In the genomic region with DNA sequence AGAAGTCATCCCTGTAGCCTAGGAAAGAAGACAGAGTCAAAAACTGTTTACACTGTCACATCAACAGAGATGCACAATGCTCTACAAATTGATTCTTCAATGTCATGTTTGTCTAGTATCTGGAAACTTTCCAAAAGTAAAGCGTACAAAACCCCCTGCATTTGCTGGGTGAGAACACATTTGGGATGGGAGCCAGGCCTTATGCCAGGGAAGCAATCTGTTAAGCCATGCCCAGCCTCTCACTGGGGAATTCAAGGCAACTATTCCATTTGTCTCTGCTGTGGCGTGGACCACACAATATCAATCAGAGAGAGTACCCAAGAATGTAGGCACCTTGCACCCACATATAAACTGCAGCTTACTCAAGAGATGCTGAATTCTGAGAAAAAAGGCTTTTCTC, we compare ENCODE assay signal across 13 mouse cellular contexts. TPM values are rescaled to one million over a fixed set of nuclear protein-coding genes. Genes with fewer than 3 reads are reported as not detected.
A peak's percentile ranks its signal among the peaks of the same experiment; 100 is the strongest.
DNase-seq lines count a peak whose midpoint lies in the region; ATAC-seq and TF ChIP-seq lines count a peak whose summit lies in the region.
"Had no signal": no experiment of that assay in that cellular context is flagged by ENCODE, and none has a peak within 500 bp of the region (broad histone marks: within the 10 kb centered on the region; RNA-seq: fewer than 3 reads in every experiment).

No protein-coding gene starts in this region.

- H3K27ac ChIP-seq in forebrain, embryonic 13.5 days, result peak overlapping the region; percentile 72
- no peak overlapping the region for H3K27ac ChIP-seq in forebrain, embryonic 11.5 days (ENCODE audit: low read depth, low read length)
- peak overlapping the region; percentile 59; the same call in 1 of the 2 replicates for H3K27ac ChIP-seq in forebrain, postnatal 0 days (ENCODE audit: low read depth, low read length)
- H3K27ac ChIP-seq: liver, embryonic 15.5 days; macrophage had no signal

- no peak overlapping the region for H3K4me2 ChIP-seq in forebrain, embryonic 13.5 days
- no peak overlapping the region for H3K4me2 ChIP-seq in forebrain, embryonic 11.5 days (ENCODE audit: low read depth, low read length, severe bottlenecking)
- H3K4me2 ChIP-seq in forebrain, postnatal 0 days (ENCODE audit: low read depth), result no peak overlapping the region
- H3K4me2 ChIP-seq: liver, embryonic 15.5 days had no signal

- H3K9ac ChIP-seq in forebrain, embryonic 13.5 days, result peak overlapping the region; percentile 8; the same call in 1 of the 2 replicates
- H3K9ac ChIP-seq in forebrain, embryonic 11.5 days (ENCODE audit: low read length), result no peak overlapping the region
- H3K9ac ChIP-seq in forebrain, postnatal 0 days, result no peak overlapping the region
- H3K9ac ChIP-seq: liver, embryonic 15.5 days had no signal

- no peaks in the 10 kb centered on the region for H3K27me3 ChIP-seq in forebrain, embryonic 13.5 days
- no peaks in the 10 kb centered on the region for H3K27me3 ChIP-seq in forebrain, embryonic 11.5 days (ENCODE audit: control insufficient read depth, insufficient read depth, low read length)
- no peaks in the 10 kb centered on the region for H3K27me3 ChIP-seq in forebrain, postnatal 0 days (ENCODE audit: insufficient read depth, low read length)
- H3K27me3 ChIP-seq: liver, embryonic 15.5 days had no signal

- peaks cover 99% of the 10 kb centered on the region for H3K36me3 ChIP-seq in forebrain, embryonic 13.5 days (ENCODE audit: poor library complexity, severe bottlenecking)
- peaks cover 48% of the 10 kb centered on the region for H3K36me3 ChIP-seq in forebrain, embryonic 11.5 days (ENCODE audit: control insufficient read depth, insufficient read depth, low read length)
- H3K36me3 ChIP-seq in forebrain, postnatal 0 days (ENCODE audit: insufficient read depth), result peaks cover 89% of the 10 kb centered on the region

- peaks cover 10% of the 10 kb centered on the region for H3K4me1 ChIP-seq in forebrain, embryonic 13.5 days
- no peaks in the 10 kb centered on the region for H3K4me1 ChIP-seq in forebrain, embryonic 11.5 days (replicated peaks; ENCODE audit: control insufficient read depth, insufficient read depth, low read length)
- H3K4me1 ChIP-seq in forebrain, postnatal 0 days (ENCODE audit: insufficient read depth), result peaks cover 3% of the 10 kb centered on the region; the same call in 1 of the 2 replicates
- H3K4me1 ChIP-seq: liver, embryonic 15.5 days had no signal

- H3K4me3 ChIP-seq in forebrain, embryonic 13.5 days, result no peak overlapping the region
- H3K4me3 ChIP-seq in forebrain, embryonic 11.5 days (ENCODE audit: low read depth, low read length), result no peak overlapping the region
- H3K4me3 ChIP-seq in forebrain, postnatal 0 days (ENCODE audit: low read depth, low read length), result no peak overlapping the region
- H3K4me3 ChIP-seq: liver, embryonic 15.5 days had no signal

- H3K9me3 ChIP-seq in forebrain, embryonic 13.5 days (replicated peaks), result no peaks in the 10 kb centered on the region
- H3K9me3 ChIP-seq in forebrain, embryonic 11.5 days (ENCODE audit: control insufficient read depth, low read length), result no peaks in the 10 kb centered on the region
- no peaks in the 10 kb centered on the region for H3K9me3 ChIP-seq in forebrain, postnatal 0 days (ENCODE audit: low read length)
- H3K9me3 ChIP-seq: liver, embryonic 15.5 days had no signal

- peak; percentile 50; the same call in 1 of the 2 replicates for ATAC-seq in forebrain, embryonic 13.5 days
- ATAC-seq in forebrain, embryonic 11.5 days (replicated peaks; ENCODE audit: low FRiP score), result no peak
- ATAC-seq in forebrain, postnatal 0 days, result peak; percentile 83

- DNase-seq in forebrain, embryonic 11.5 days (ENCODE audit: low spot score), result no peak
- peak; percentile 48 for DNase-seq in right cerebral cortex, adult 18-20 months
- no peak for DNase-seq in right cerebral cortex, postnatal 14 days
- peak; percentile 86 for DNase-seq in forebrain, postnatal 0 days
- peak; percentile 68 for DNase-seq in telencephalon, adult 2 months (ENCODE audit: low read depth, low spot score)
- no peak for DNase-seq in adrenal gland, postnatal 4 days (ENCODE audit: low spot score in 2 of 2)
- no peak for DNase-seq in testis, postnatal 14 days (ENCODE audit: low spot score)
- DNase-seq: adrenal gland, postnatal 14 days; heart, adult 11 months; heart, postnatal 10 days had no signal

- 68% methylated on average over 2 of the region's 2 CpGs for WGBS in forebrain, embryonic 13.5 days
- WGBS in forebrain, embryonic 11.5 days, result 91% methylated on average over 2 of the region's 2 CpGs
- WGBS in forebrain, postnatal 0 days, result 19% methylated on average over 2 of the region's 2 CpGs

- TF ChIP-seq CTCF in forebrain, postnatal 0 days (IDR thresholded peaks at IDR 0.05; ENCODE audit: low read depth), result no peak

RNA-seq across cellular contexts. Expression of a gene that starts 7.2 kb away (rescaled TPM):
- polyA plus RNA-seq in forebrain, embryonic 13.5 days (2015; fragmentation: Nextera tagmentation; extraction: Ambion mirVana), result 3.4 and 5.3 TPM in 2 replicates
- 2.2 and 3.8 TPM in 2 replicates for polyA plus RNA-seq in forebrain, embryonic 11.5 days (2014; fragmentation: Nextera tagmentation; extraction: Ambion mirVana)
- 1.5 and 1.8 TPM in 2 replicates for total RNA-seq in forebrain, postnatal 0 days (2014; rRNA removed)
- polyA plus RNA-seq in forebrain, postnatal 0 days (2015; fragmentation: Nextera tagmentation; extraction: Ambion mirVana), result 1.2 and 2.5 TPM in 2 replicates
- 1 to 10 TPM; 4.3 to 4.4 TPM for total RNA-seq in adrenal gland, postnatal 4 days (2021)

RNA-seq across cellular contexts. Expression of a gene that starts 17.2 kb away (rescaled TPM):
- polyA plus RNA-seq in forebrain, embryonic 13.5 days (2015; fragmentation: Nextera tagmentation; extraction: Ambion mirVana), result 402 and 441 TPM in 2 replicates
- polyA plus RNA-seq in forebrain, embryonic 11.5 days (2014; fragmentation: Nextera tagmentation; extraction: Ambion mirVana), result 493 and 540 TPM in 2 replicates
- 498 and 525 TPM in 2 replicates for total RNA-seq in forebrain, postnatal 0 days (2014; rRNA removed)
- 315 and 343 TPM in 2 replicates for polyA plus RNA-seq in forebrain, postnatal 0 days (2015; fragmentation: Nextera tagmentation; extraction: Ambion mirVana)
- total RNA-seq in adrenal gland, postnatal 4 days (2021), result 100 to 1,000 TPM; 336 to 353 TPM

RNA-seq across cellular contexts. Expression of a gene that starts 40.9 kb away (rescaled TPM):
- polyA plus RNA-seq in forebrain, embryonic 13.5 days (2015; fragmentation: Nextera tagmentation; extraction: Ambion mirVana), result 285 and 304 TPM in 2 replicates
- polyA plus RNA-seq in forebrain, embryonic 11.5 days (2014; fragmentation: Nextera tagmentation; extraction: Ambion mirVana), result 375 and 391 TPM in 2 replicates
- total RNA-seq in forebrain, postnatal 0 days (2014; rRNA removed), result 68.9 and 97.5 TPM in 2 replicates
- 150 and 160 TPM in 2 replicates for polyA plus RNA-seq in forebrain, postnatal 0 days (2015; fragmentation: Nextera tagmentation; extraction: Ambion mirVana)
- total RNA-seq in adrenal gland, postnatal 4 days (2021), result 10 to 100 TPM; 81.0 to 85.3 TPM

Comparison
In these comparisons a context has a peak if more than half of its experiments do, and no peak if none do; other contexts are left out.
1. DNase-seq: peak in right cerebral cortex, adult 18-20 months (single experiment), forebrain, postnatal 0 days (single experiment) and telencephalon, adult 2 months (single experiment); none in forebrain, embryonic 11.5 days (single experiment), right cerebral cortex, postnatal 14 days (single experiment), adrenal gland, postnatal 4 days (0 of 2) and testis, postnatal 14 days (single experiment).